Mouse (Mus musculus): Measurements from ENCODE around the gene Il18r1.

DNA sequence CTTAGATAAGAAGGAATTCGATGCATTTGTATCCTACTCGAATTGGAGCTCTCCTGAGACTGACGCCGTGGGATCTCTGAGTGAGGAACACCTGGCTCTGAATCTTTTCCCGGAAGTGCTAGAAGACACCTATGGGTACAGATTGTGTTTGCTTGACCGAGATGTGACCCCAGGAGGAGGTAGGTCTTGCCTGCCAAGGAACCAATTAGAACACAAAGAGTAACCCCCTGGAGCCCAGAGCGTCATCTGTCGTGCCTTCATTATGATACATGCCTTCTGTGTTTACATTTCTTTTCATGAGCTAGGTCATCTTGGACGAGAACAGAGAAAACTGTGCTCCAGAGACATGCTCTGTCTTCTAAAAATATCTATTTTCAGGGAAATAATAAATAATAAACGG lies 82.4 kb downstream of the Il18r1 start:
- TF ChIP-seq CTCF (IDR thresholded peaks at IDR 0.05; ENCODE audit: low read depth, low read length) (no peak), POLR2AphosphoS5 (IDR thresholded peaks at IDR 0.05; ENCODE audit: insufficient replicate concordance, low read depth, low read length) (no peak), TAL1 (conservative IDR thresholded peaks at IDR 0.05; ENCODE audit: low read depth, low read length) (no peak), GATA1 (IDR thresholded peaks at IDR 0.05; ENCODE audit: borderline replicate concordance, low read length) (no peak), GATA2 (IDR thresholded peaks at IDR 0.05; ENCODE audit: borderline replicate concordance, low read depth, low read length) (no peak)

Measured in G1E (cell line).